Mouse (Mus musculus): ENCODE data around the gene Dupd1.

The Dupd1 gene

DNA sequence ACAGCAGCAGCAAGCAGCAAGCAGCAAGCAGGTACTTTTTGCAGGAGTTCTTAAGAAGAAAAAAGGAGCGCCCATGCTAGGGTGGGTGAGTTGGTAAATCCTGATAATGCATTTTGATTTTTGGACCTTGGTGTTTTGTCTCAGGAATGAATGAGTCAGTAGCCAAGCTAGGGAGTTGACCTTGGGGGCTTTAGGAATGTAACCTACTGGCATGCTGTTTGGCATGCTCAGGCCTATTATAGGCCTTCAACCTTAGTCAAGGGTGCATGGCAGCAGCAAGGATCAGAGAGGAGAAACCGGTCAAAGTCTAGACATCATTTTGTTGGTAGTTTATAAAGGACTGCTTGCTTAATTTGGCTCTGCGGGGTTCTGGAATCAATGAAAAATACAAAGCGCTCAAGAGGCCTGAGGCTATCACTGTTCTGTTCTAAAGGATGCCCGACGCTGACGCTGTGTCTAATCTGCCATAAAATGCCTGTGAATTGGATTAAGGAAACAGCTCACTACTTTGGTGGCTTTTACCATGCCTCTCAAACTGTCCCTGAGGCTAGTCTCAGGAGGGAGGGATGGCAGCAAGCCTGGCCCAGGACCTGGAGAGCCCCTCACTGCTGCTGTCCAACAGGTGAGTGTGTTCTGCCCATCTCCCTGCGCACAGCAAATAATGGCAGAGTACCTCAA lies 7.8 kb upstream of the Dupd1 start:
- DNase-seq = no peak

DNA sequence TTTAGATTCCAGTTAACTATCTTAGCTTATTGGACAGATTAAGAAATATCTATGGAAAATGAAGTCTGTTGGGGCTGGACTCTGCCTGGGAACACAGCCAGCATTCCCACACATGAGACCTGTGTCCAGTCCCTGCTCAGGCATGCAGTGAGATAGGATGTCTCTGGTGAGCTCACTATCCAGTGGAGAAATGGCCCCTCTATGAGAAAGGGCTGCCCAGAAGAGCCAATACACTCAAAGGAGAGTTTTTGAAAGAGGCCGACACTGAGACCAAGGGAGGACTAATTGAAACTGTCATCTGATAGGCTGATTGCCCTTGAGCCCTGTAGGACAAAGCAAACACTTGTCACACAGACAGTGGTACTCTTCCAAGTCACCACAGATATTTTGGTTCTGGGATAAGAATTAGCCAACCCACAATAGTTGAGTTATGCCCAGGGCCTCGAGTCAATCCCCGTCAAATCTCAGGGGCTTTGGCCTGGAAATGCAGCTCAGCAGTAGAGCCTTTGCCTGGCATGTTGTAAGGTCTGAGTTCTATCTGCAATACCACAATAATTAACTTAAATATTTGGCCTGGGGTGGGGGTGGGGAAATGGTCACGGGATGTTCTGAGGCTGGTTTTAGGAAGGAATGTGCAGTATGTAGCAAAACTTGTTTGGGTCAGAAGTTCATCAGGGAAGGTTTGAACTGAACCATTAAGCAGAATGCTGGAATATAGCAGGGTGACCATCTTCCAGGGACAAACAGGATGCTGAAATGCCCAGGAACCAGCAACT lies 6.2 kb upstream of the Dupd1 start:
- no peak for DNase-seq

DNA sequence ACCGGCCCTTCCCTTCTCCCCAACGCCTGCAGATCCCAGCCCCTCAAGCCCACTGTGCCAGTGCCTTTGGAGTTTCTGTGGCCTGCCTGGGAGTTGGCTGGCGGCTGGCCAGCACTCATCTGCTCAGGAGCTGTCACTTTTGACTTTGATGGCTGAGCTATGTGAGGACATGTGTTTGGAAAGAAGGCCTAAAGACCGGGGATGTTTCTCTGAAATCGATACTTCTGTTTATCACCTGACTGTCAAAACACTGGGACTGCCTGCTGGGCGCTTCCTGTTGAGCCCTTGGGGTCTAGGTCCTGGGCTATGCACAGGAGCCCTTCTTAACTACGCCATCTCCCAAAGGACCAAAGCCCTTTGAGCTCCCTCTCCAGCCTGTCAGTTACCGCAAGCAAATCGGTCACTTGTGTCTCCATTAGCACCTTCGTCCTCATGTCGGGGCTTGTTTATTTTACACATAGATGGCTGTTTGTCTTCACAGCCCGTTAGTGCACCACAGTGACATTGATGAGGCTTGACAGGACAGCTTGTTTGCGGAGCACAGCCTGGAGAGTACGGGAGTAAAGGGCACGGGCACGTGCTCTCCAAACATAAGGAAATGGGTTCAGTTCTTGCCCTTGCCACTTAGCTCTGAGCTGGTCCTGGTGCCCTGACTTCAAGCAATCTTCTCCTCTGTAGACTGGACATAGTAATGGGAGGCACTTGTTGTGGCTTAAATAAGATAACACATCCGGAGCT lies 5.4 kb upstream of the Dupd1 start:
- no peak for DNase-seq

GRCm38 (mm10) chr14:21711231-21711630 lies 3.1 kb downstream of the Dupd1 start:
- no peak for DNase-seq

DNA sequence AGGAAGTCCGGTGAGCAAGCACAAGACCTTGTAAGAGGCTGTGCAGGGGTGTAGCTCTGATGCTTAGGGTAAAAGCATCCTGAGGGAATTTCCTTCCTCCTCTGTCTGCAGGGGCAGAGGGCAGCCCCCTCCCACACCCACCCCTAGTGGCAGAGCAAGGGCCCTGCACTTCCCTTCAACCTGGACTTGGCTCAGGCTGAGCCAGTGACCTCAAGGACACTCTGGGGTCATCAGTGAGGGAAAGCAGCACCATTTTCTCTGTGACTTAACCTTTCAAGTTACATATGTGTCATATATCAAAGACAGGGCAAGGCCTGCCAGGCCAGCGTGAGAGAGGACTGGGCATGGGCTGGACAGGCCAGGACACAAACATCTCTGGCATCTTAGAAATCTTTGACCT lies 4.8 kb downstream of the Dupd1 start:
- DNase-seq = no peak

- no peak for DNase-seq
These were observed 7.4 kb downstream of the Dupd1 start for GRCm38 (mm10) chr14:21706759-21707571.

DNA sequence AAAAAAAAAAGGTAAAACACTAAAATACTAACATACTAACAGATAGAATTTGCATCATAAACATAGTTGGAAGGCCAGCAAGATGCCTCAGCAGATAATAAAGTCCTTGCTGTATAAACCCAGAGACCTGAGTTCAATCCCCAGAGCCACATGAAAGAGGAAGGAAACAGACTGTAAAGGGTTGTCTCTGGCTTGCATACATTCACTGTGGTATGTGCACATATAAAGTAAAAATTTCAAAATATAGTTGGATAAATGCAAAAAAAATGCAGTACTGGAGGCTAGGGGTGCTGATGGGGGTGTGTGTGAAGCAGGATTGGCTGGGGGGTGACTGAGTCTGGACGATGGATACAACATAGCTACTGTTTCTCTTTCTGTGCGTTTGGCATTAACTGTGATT lies 8.9 kb downstream of the Dupd1 start:
- DNase-seq = no peak

GRCm38 (mm10) chr14:21703255-21703654 lies 11.1 kb downstream of the Dupd1 start:
- DNase-seq = no peak

DNA sequence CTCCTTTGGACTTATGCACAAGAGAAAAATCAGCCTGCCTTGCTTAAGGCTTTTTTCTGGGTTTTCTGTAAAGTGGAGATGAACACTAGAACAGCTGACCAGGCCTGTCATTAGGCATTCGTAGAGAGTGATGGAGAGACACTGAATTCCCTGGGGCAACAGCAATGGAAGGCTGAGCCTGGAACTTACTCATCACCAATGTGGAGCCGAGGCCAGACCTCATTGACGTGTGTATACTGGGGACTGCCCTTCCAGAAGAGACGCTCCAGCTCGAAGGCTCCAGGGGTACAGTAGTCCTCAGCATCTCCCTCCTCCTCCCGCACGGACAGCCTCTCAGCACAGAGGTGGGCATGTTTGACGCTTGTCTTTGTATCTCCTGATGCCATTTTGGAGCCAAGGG lies 11.7 kb downstream of the Dupd1 start:
- no peak for DNase-seq

DNA sequence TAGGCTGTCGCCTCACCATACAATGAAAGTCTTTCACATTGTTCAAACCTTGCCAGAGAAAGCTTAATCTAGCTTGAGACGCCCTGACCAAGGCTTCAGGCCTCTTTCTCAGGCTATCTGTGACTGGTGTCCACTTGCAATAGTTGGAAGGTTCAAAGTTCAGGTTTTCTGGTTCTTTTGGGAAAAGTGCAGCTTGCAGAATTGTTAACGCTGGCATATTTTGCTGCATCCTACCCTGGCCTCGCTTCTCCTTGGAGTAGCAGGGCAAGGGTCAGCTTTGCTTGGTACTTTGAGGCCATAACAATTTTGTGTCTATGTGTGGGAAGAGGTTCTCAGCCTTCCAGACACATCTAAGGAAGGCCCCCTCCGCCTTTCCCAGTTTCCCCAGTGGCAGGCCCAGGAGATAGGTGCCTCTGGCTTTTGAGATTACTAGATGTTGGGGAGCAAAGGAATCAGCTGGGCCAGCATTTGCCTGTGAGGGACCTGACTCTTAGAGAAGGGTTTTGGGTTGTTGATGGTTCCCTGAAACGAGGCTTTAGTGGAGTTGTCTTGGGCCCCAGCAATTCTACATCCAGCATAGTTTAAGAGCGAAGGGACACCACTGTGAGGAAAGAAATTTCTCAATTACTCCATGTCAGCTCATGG lies 18.1 kb downstream of the Dupd1 start:
- no peak for DNase-seq

GRCm38 (mm10) chr14:21695020-21695419 lies 19.4 kb downstream of the Dupd1 start:
- no peak for DNase-seq

- no peak for DNase-seq
These were observed 23.3 kb downstream of the Dupd1 start for GRCm38 (mm10) chr14:21691070-21691469.

GRCm38 (mm10) chr14:21686376-21687279 lies 27.7 kb downstream of the Dupd1 start:
- no peak for DNase-seq

GRCm38 (mm10) chr14:21685411-21686146 lies 28.8 kb downstream of the Dupd1 start:
- DNase-seq = no peak

- no peak for DNase-seq
These were observed 30.5 kb downstream of the Dupd1 start for GRCm38 (mm10) chr14:21683834-21684233.

DNA sequence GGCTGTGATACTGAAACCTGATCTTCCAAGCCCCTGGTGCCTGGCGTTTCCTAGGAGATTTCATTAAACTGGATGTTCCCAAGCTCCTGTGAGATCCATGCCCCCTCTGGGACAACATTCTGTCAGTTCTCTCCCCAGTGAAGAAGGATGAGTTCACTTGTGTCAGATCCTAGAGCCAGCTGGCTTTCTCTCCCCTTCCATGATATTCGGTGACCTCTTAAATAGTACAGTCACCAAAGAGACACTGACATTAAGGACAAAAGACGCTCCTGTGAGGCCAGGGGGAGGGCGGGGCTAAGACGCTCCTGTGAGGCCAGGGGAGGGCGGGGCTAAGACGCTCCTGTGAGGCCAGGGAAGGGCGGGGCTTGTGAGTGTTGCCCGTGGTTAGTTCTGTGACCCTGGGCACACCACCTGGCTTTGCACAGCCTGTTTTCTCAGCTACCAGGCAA lies 31.7 kb downstream of the Dupd1 start:
- DNase-seq = peak; percentile 37 to 64

DNA sequence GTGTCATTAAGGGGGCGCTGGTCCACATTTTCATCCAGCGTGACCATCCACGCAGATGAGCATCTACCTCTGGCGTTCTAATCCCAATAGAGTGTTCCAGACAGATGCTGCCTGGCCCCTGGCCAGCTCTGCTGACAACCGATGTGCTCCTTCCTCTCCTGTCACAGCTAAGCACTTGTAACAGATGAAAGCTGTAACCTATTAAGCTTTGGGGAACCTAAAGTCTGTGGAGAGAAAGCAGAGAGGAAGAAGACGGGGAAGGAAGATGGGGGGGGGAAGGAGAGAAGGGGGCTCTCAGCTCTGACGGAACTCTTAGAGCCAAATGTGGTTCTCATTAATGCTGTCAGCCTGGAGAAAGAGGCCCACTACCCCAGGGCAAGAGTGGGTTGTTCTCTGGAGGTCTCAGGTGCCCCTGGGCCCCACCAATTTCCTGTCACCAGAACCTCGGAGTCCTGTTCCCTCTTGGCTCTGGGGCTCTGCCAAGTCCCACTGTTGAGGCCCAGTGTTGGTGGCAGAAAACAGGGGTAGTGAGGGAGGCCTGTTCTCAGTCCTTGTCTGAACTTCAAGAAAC lies 34.7 kb downstream of the Dupd1 start:
- no peak for DNase-seq

DNA sequence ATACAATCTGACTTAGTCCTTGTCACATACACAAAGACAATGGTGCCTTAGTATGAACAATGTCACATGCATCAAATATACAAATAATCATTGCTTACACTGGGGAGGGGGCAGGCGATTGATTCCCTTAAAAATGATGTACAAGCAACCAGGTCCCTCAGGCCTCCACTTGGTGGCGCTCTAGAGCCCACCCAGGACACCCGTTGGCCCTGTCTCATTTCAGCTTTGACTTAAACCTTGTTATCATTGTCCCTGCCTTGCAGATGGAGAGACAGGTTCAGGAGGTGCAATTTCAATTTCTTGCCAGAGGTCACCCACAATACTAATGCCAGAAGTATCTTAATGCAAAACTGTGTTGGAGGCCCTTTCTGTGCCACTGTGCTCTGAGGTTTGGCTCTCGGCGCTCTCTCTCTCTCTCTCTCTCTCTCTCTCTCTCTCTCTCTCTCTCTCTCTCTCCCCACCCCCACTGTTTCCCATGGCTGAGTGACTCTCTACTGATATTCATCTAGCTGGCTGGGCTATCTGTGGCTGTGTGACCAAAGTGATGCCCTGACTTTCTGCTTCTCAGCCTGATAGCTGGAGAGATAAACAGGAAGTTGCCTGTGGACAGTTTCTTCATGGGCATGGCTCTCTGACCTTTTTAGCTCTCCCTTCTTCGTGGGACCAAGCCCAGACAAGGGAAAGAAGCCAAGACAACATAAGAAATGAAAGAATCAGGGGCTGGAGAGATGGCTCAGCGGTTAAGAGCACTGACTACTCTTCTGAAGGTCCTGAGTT lies 35.7 kb downstream of the Dupd1 start:
- DNase-seq = peak in 1 of 2 experiments; percentile 56

DNA sequence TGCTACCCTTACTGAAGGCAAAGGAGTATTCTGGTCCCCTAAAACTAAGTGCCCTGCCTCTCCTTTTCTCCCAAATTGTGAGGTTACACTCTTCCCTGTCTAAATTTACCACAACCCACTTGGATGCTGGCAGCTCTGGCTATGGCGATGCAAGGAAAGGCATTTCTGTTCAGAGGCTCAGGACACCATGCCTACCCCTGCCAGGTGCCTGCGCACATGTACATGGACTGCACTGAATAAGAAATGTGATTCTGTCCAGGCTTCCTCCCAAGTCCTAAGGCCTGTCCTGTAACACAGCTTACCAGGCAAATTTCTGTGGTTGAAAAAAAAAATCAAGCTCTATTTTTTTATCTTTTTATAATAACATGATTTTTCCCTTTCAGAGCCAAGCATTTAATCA lies 38.2 kb downstream of the Dupd1 start:
- DNase-seq = no peak

Data from cerebellum, postnatal 25 days (tissue).